Mouse (Mus musculus) forebrain, embryonic 11.5 days (tissue): ENCODE results near the gene Podn. TPM values are rescaled to one million over a fixed set of nuclear protein-coding genes. Genes with fewer than 3 reads are reported as not detected.
"Not testable (repeated sequence)": the region's sequence is repeated elsewhere in the genome, so short reads cannot be mapped to it uniquely, and the experiment has no call there.

ENCODE experiments used
- ATAC-seq: fragments of 200-750 bp; cut with Nextera tagmentation; replicated peaks from 2 replicates; pipeline ENCODE4 v1.8.0; 2017; ENCODE audit warnings: moderate TSS enrichment; ENCODE audit not compliant: low FRiP score
- DNase-seq: peaks from one replicate; pipeline ENCODE4 v3.0.0-alpha.2; 2017; ENCODE audit warnings: low spot score
- H3K27ac ChIP-seq: fragments of 300-500 bp; sonication (generic); 2 replicates; pipeline ENCODE4 v1.5.1; 2014; ENCODE audit warnings: low read depth, low read length
- H3K27me3 ChIP-seq: fragments of 300-500 bp; sonication (generic); 2 replicates; pipeline ENCODE4 v1.6.1; 2014; ENCODE audit warnings: mild to moderate bottlenecking, low read length, mixed read lengths; ENCODE audit not compliant: control insufficient read depth, insufficient read depth
- H3K36me3 ChIP-seq: fragments of 300-500 bp; sonication (generic); 2 replicates; pipeline ENCODE4 v1.6.1; 2014; ENCODE audit warnings: mild to moderate bottlenecking, low read length, moderate library complexity, mixed read lengths; ENCODE audit not compliant: control insufficient read depth, insufficient read depth
- H3K4me1 ChIP-seq: fragments of 300-500 bp; sonication (generic); replicated peaks from 2 replicates; pipeline ENCODE4 v1.6.1; 2014; ENCODE audit warnings: low read length, mixed read lengths; ENCODE audit not compliant: control insufficient read depth, insufficient read depth
- H3K4me2 ChIP-seq: fragments of 300-500 bp; sonication (generic); 2 replicates; pipeline ENCODE4 v1.6.1; 2014; ENCODE audit warnings: low read depth, mild to moderate bottlenecking, low read length, moderate library complexity, mixed read lengths; ENCODE audit not compliant: severe bottlenecking
- H3K4me3 ChIP-seq: fragments of 300-500 bp; sonication (generic); 2 replicates; pipeline ENCODE4 v1.5.1; 2014; ENCODE audit warnings: low read depth, low read length
- H3K9ac ChIP-seq: fragments of 300-500 bp; sonication (generic); 2 replicates; pipeline ENCODE4 v1.6.1; 2014; ENCODE audit warnings: low read length
- H3K9me3 ChIP-seq: fragments of 300-500 bp; sonication (generic); 2 replicates; pipeline ENCODE4 v1.6.1; 2016; ENCODE audit warnings: low read length, mixed read lengths; ENCODE audit not compliant: control insufficient read depth
- WGBS: fragments of 180-500 bp; shearing (Covaris S2); extraction: QIAGEN DNeasy Blood & Tissue Kit; methylation state at CpG from one replicate; pipeline ENCODE4 v1.1.7; 2014; 5-methylcytosine and 5-hydroxymethylcytosine counted together
- polyA plus RNA-seq: library from polyadenylated mRNA; unstranded; fragments of >200 nt; fragmentation: Nextera tagmentation; extraction: Ambion mirVana; gene quantifications from 2 replicates; pipeline ENCODE4 v1.2.1, GENCODE M21; 2014

The Podn gene
- 0.33 and 0.39 TPM in 2 replicates for polyA plus RNA-seq

DNA sequence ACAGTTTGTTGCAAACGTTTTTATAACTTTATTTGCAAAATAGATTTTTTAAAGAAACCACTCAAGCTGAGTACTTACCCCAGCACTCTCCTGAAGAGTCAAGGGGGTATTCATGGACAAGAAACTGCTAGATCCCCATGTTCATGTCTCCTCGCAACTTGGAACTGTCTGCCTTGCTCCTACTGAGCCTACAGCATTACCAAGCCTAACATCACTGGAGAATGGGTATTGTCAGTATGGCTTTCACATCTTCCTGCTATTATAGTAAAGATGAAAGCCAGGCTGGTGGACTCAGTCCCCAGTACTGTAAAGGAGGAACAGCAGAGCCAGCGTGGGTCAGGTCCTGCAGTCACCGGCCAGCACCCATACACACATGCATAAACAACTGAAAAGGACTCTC is at the start of gene Podn:
Gene Podn, minus strand, starts transcription at position 101 of the 400 bp plus-strand sequence.
- Histone ChIP-seq H3K9me3 (no peaks in the 10 kb centered on the region), H3K9ac (no peak within 1 kb of the TSS), H3K4me2 (no peak within 1 kb of the TSS), H3K27me3 (no peaks in the 10 kb centered on the region), H3K4me3 (no peak within 1 kb of the TSS), H3K27ac (no peak within 1 kb of the TSS), H3K36me3 (no peaks in the 10 kb centered on the region), H3K4me1 (no peaks in the 10 kb centered on the region)
- WGBS: 84% methylated on average over 4 of the region's 4 CpGs
- no peak for DNase-seq
- ATAC-seq: no peak

DNA sequence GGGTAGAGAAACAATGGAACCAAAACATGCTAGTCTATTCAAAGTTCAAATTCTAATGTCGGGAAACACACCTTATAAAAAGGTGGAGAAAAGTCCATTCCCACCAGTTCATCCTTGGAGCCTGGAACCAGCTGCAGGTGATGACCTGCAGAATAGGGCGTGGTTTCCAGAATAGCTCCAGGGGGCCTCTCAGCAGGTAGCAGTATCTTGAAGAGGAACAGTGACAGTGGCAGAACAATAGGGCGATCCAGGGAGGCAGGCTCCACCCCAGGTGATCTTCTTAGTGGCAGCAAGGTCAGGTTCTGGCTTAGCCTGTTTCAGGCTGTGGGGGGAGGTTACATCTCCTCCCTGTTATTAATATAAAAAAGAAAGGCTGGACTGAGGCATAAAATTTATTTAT is 49.3 kb upstream of the Podn start:
- H3K9me3 ChIP-seq, H3K27me3 ChIP-seq, H3K27ac ChIP-seq, DNase-seq, H3K36me3 ChIP-seq, H3K4me3 ChIP-seq, H3K4me2 ChIP-seq, ATAC-seq, H3K4me1 ChIP-seq, H3K9ac ChIP-seq: not testable (repeated sequence)
- WGBS: 32% methylated on average over 3 of the region's 3 CpGs

DNA sequence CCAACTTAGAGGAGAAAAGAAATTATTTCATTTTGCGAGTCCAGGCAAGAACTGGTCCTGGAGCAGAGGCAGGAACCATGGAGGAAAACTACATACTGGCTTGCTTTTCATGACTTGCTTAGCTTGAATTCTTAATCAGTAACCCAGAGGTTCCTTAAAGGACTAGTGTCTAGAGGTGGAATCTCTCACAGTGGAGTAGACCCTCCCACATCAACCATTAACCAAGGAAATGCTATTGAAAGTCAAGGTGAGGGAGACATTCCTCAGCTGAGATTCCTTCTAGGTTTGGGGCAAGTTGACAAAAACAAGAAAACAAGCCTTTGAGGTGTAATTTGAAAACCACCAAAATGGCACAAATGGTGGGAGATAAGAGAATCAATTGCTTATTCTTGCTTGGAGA is 48.6 kb upstream of the Podn start, which contains the start of gene Scp2:
Gene Scp2, minus strand, starts transcription at position 119 of the 400 bp plus-strand sequence.
- H3K27me3 ChIP-seq: no peaks in the 10 kb centered on the region
- ATAC-seq (no peak), DNase-seq (no peak)
- no peaks in the 10 kb centered on the region for H3K4me1 ChIP-seq
- no peaks in the 10 kb centered on the region; the same call in 1 of the 2 replicates for H3K9me3 ChIP-seq
- no peak within 1 kb of the TSS for H3K4me3 ChIP-seq
- no peak within 1 kb of the TSS for H3K4me2 ChIP-seq
- H3K9ac ChIP-seq: no peak within 1 kb of the TSS
- 91% methylated on average over 1 of the region's 1 CpGs for WGBS
- no peak within 1 kb of the TSS for H3K27ac ChIP-seq
- H3K36me3 ChIP-seq: no peaks in the 10 kb centered on the region

DNA sequence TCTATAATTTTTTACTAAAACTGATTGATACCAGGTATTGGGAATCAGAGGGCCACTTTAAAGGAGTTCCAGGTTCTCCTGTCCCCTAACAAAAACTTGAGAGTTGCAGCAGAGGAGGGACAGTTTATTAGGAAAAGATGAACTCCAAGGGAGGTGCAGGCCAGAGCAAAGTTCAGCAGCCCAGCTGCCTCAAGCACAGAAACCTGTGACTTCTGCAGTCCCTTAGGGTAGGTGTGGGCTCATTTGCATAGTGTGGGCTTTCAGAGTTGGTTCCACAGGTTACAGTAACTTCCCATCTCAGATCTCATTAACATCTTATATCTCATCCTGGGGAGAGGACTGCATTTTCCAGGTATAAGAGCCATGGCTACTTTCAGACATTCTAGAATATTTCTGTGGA is 47.5 kb upstream of the Podn start:
- H3K36me3 ChIP-seq: no peaks in the 10 kb centered on the region
- no peak overlapping the region for H3K4me3 ChIP-seq
- no peaks in the 10 kb centered on the region; the same call in 1 of the 2 replicates for H3K9me3 ChIP-seq
- ATAC-seq: no peak
- H3K4me2 ChIP-seq: no peak overlapping the region
- no peak for DNase-seq
- H3K27ac ChIP-seq: no peak overlapping the region
- H3K4me1 ChIP-seq: no peaks in the 10 kb centered on the region
- H3K27me3 ChIP-seq: no peaks in the 10 kb centered on the region
- no peak overlapping the region for H3K9ac ChIP-seq

DNA sequence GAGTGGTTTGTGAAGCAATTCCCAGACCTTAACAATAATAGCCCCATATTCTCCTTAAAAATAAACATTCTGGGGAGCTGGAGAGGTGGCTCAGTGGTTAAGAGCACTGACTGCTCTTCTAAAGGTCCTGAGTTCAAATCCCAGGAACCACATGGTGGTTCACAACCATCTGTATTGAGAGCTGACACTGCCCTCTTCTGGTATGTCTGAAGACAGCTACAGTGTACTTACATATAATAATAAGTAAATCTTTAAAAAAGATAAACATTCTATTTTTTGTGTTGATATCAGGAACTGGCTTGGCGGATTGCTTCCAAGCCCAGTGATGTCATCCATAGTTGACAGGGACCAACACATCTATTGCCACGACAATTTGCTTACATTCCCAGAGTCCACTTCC is 46.9 kb upstream of the Podn start:
- ATAC-seq, H3K9ac ChIP-seq, H3K27me3 ChIP-seq, DNase-seq, H3K27ac ChIP-seq, H3K4me2 ChIP-seq, H3K9me3 ChIP-seq, H3K36me3 ChIP-seq, H3K4me3 ChIP-seq, H3K4me1 ChIP-seq: not testable (repeated sequence)
- WGBS: 92% methylated on average over 2 of the region's 2 CpGs

DNA sequence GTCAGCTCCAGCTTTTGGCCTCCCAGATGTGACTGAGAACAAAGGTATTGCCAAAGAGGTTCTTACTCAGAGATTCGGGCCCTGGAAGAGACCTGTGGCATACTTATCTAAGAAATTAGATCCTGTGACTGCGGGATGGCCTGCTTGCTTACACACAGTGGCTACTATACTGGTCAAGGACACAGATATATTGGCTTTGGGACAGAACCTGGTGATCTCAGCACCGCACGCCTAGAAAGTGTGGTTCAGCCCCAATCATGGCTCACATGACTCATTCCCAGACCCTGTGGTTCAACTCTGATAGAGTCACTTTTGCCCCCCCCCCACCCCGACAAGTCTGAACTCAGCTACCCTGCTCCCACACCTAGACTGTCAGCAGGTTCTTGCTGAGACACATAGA is 40.7 kb upstream of the Podn start:
- DNase-seq (no peak), ATAC-seq (no peak)
- no peak overlapping the region for H3K27ac ChIP-seq
- H3K9ac ChIP-seq: no peak overlapping the region
- WGBS: 91% methylated on average over 5 of the region's 5 CpGs
- no peaks in the 10 kb centered on the region for H3K9me3 ChIP-seq
- H3K4me2 ChIP-seq: no peak overlapping the region
- H3K27me3 ChIP-seq: no peaks in the 10 kb centered on the region
- no peak overlapping the region for H3K4me3 ChIP-seq
- H3K36me3 ChIP-seq: no peaks in the 10 kb centered on the region
- no peaks in the 10 kb centered on the region for H3K4me1 ChIP-seq

DNA sequence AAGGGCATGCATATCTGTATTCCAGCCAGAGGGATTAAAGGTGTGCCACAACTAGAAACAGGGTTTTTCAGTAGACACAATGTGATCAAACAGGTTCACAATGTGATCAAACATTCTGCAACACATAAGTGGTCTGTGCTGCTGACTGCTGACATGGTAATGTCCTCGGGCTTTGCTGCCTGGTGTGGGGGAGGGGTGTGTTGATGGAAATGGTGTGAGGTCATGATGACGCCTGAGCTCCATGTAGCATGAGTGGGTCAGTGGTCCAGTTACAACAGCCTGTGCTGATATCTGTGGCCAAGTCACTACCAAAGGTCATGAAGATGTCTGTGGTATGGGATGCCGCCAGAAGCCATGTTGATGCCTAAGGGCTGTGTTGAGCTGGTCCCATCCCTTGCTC is 34.2 kb upstream of the Podn start:
- Histone ChIP-seq H3K4me2 (no peak overlapping the region), H3K36me3 (no peaks in the 10 kb centered on the region), H3K27ac (no peak overlapping the region), H3K9me3 (no peaks in the 10 kb centered on the region), H3K4me1 (no peaks in the 10 kb centered on the region), H3K9ac (no peak overlapping the region), H3K27me3 (no peaks in the 10 kb centered on the region), H3K4me3 (no peak overlapping the region)
- no peak for ATAC-seq
- WGBS: 92% methylated on average over 3 of the region's 3 CpGs
- no peak for DNase-seq

DNA sequence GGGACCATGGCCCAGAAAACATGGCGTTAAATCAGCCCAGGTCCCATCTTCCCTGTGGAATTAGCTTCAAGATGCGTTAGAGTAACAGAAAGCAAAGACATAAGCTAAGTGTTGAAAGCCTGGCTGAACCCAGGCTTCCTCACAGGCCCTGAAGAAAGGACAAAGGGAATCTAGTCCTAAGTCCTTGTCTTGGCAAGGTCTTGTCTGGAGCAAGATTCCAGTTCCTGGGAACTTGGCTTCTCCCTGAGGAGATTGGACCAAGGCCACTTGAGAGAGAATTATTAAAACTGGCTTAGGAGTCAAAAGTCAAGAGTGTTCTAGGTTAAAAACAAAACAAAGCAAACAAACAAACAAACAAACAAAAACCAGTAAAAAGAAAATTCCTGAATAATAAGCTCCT is 32.1 kb upstream of the Podn start:
- Histone ChIP-seq H3K27me3 (no peaks in the 10 kb centered on the region), H3K36me3 (no peaks in the 10 kb centered on the region), H3K27ac (no peak overlapping the region), H3K4me2 (no peak overlapping the region), H3K9ac (no peak overlapping the region), H3K4me1 (no peaks in the 10 kb centered on the region), H3K9me3 (no peaks in the 10 kb centered on the region), H3K4me3 (no peak overlapping the region)
- 91% methylated on average over 2 of the region's 2 CpGs for WGBS
- no peak for ATAC-seq
- DNase-seq: no peak

DNA sequence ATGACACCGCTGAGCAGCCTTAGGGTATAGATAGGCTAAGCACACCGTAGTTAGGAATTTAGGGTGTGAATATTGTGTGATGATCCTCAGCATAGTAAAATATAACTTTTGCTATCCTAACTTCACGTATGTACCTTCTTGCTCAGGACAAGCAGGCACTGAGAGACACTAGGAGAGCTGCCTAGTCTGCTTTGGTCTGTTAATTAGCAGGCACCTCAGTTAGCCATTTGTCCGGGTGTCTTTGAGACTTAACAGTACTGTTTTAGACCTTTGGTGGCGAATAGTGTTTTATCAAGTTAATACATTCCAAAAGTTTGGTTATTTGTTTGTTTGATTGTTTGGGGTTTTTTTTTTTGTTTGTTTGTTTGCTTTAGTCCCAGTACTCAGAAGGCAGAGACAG is 31.3 kb upstream of the Podn start:
- ATAC-seq (no peak), DNase-seq (no peak)
- Histone ChIP-seq H3K9me3 (no peaks in the 10 kb centered on the region), H3K9ac (no peak overlapping the region), H3K4me3 (no peak overlapping the region), H3K4me1 (no peaks in the 10 kb centered on the region), H3K36me3 (no peaks in the 10 kb centered on the region), H3K27ac (no peak overlapping the region), H3K27me3 (no peaks in the 10 kb centered on the region), H3K4me2 (no peak overlapping the region)
- 90% methylated on average over 5 of the region's 5 CpGs for WGBS
